Mouse (Mus musculus): ENCODE measurements around the gene Otx2.

Gene Otx2

GRCm38 (mm10) chr14:48668761-48669303, 4.8 kb downstream of the Otx2 start:
- peak; percentile 41 for DNase-seq

- no peak for DNase-seq
Observed at GRCm38 (mm10) chr14:48668051-48668481, 5.6 kb downstream of the Otx2 start.

- DNase-seq: peak; percentile 65
Observed at GRCm38 (mm10) chr14:48667396-48667795, 6.2 kb downstream of the Otx2 start.

GRCm38 (mm10) chr14:48666771-48667170, 6.8 kb downstream of the Otx2 start:
- no peak for DNase-seq

GRCm38 (mm10) chr14:48665816-48666661, 7.6 kb downstream of the Otx2 start:
- peak; percentile 43 for DNase-seq

- peak; percentile 38 for DNase-seq
Observed at GRCm38 (mm10) chr14:48664841-48665815, 8.5 kb downstream of the Otx2 start.

- DNase-seq: no peak
Observed at GRCm38 (mm10) chr14:48664001-48664810, 9.4 kb downstream of the Otx2 start.

- no peak for DNase-seq
Observed at GRCm38 (mm10) chr14:48663531-48663930, 10.1 kb downstream of the Otx2 start.

GRCm38 (mm10) chr14:48662568-48663236, 10.9 kb downstream of the Otx2 start:
- no peak for DNase-seq

- DNase-seq: no peak
Observed at GRCm38 (mm10) chr14:48661646-48662567, 11.7 kb downstream of the Otx2 start.

GRCm38 (mm10) chr14:48661151-48661550, 12.5 kb downstream of the Otx2 start:
- no peak for DNase-seq

- no peak for DNase-seq
Observed at GRCm38 (mm10) chr14:48660593-48660992, 13.0 kb downstream of the Otx2 start.

- no peak for DNase-seq
Observed at GRCm38 (mm10) chr14:48659661-48660060, 14.0 kb downstream of the Otx2 start.

GRCm38 (mm10) chr14:48657241-48657640, 16.4 kb downstream of the Otx2 start:
- DNase-seq: no peak

GRCm38 (mm10) chr14:48656711-48657110, 16.9 kb downstream of the Otx2 start:
- DNase-seq: no peak

GRCm38 (mm10) chr14:48655792-48656550, 17.6 kb downstream of the Otx2 start:
- no peak for DNase-seq

GRCm38 (mm10) chr14:48655073-48655791, 18.4 kb downstream of the Otx2 start:
- DNase-seq: no peak

GRCm38 (mm10) chr14:48654551-48655072, 19.0 kb downstream of the Otx2 start:
- no peak for DNase-seq

Data from cerebellum, adult 9-10 months (tissue).